Mouse (Mus musculus): ENCODE data around the gene Pakap.

DNA sequence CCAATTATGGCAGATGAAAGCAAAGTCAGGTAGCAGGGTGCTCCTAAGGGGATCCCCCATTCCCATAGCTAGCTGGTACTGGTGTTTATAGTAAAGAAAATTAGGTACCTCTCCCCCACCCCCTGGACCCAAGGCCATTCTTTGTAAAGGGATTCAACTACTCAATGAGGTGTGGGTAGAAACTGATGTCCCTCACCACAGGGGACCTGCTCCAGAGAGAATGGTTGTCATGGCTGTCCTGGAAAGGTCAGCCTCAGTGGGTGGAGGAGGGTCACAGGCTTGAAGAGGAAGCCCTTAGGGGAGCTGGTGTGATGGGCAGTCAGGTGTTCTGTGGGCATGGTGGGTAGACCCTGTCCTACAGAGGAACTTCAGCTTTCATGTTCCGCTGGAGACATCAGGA lies 352.5 kb downstream of the Pakap start:
- TF ChIP-seq CTCF (IDR thresholded peaks at IDR 0.05; ENCODE audit: borderline replicate concordance, extremely low read depth, insufficient read depth, insufficient read length) (no peak), POLR2A (IDR thresholded peaks at IDR 0.05; ENCODE audit: borderline replicate concordance, extremely low read depth, insufficient read depth, insufficient read length, poor library complexity, severe bottlenecking) (no peak)
